Mouse (Mus musculus): ENCODE results near the gene Zswim4.
"Not testable (repeated sequence)": the region's sequence is repeated elsewhere in the genome, so short reads cannot be mapped to it uniquely, and the experiment has no call there.

The Zswim4 gene

GRCm38 (mm10) chr8:84236998-84237473 lies at the start of gene Zswim4:
Gene Zswim4 (minus strand): TSS chr8:84237055.
- peak; percentile 99 for ATAC-seq (ENCODE audit: insufficient number of reproducible peaks, low FRiP score, low TSS enrichment)

GRCm38 (mm10) chr8:84285665-84286064 lies 48.8 kb upstream of the Zswim4 start:
- not testable (repeated sequence) for ATAC-seq (ENCODE audit: insufficient number of reproducible peaks, low FRiP score, low TSS enrichment)

- ATAC-seq (ENCODE audit: insufficient number of reproducible peaks, low FRiP score, low TSS enrichment): no peak
Measured at GRCm38 (mm10) chr8:84284608-84285063, 47.8 kb upstream of the Zswim4 start.

GRCm38 (mm10) chr8:84280777-84281176 lies 43.9 kb upstream of the Zswim4 start:
- no peak for ATAC-seq (ENCODE audit: insufficient number of reproducible peaks, low FRiP score, low TSS enrichment)

GRCm38 (mm10) chr8:84276447-84276846 lies 39.6 kb upstream of the Zswim4 start:
- ATAC-seq (ENCODE audit: insufficient number of reproducible peaks, low FRiP score, low TSS enrichment): no peak

GRCm38 (mm10) chr8:84273968-84274367 lies 37.1 kb upstream of the Zswim4 start:
- no peak for ATAC-seq (ENCODE audit: insufficient number of reproducible peaks, low FRiP score, low TSS enrichment)

- no peak for ATAC-seq (ENCODE audit: insufficient number of reproducible peaks, low FRiP score, low TSS enrichment)
Measured at GRCm38 (mm10) chr8:84272302-84272701, 35.4 kb upstream of the Zswim4 start.

- ATAC-seq (ENCODE audit: insufficient number of reproducible peaks, low FRiP score, low TSS enrichment): peak; percentile 98
Measured at GRCm38 (mm10) chr8:84269950-84270773, 33.3 kb upstream of the Zswim4 start, which contains the start of gene Ccdc130. Gene Ccdc130 (minus strand): TSS chr8:84270380.

GRCm38 (mm10) chr8:84261098-84261497 lies 24.2 kb upstream of the Zswim4 start:
- no peak for ATAC-seq (ENCODE audit: insufficient number of reproducible peaks, low FRiP score, low TSS enrichment)

GRCm38 (mm10) chr8:84256822-84257610 lies 20.2 kb upstream of the Zswim4 start, which contains the start of gene Mri1:
Gene Mri1 (minus strand): TSS chr8:84257326.
- ATAC-seq (ENCODE audit: insufficient number of reproducible peaks, low FRiP score, low TSS enrichment): peak; percentile 77

GRCm38 (mm10) chr8:84256458-84256821 lies 19.6 kb upstream of the Zswim4 start:
- ATAC-seq (ENCODE audit: insufficient number of reproducible peaks, low FRiP score, low TSS enrichment): peak; percentile 21; the same call in 1 of the 2 replicates

GRCm38 (mm10) chr8:84255858-84256257 lies 19.0 kb upstream of the Zswim4 start:
- ATAC-seq (ENCODE audit: insufficient number of reproducible peaks, low FRiP score, low TSS enrichment): no peak

GRCm38 (mm10) chr8:84249257-84250170 lies 12.7 kb upstream of the Zswim4 start, which contains the start of gene D8Ertd738e:
Gene D8Ertd738e (minus strand): TSS chr8:84249719.
- ATAC-seq (ENCODE audit: insufficient number of reproducible peaks, low FRiP score, low TSS enrichment): peak; percentile 91

- no peak for ATAC-seq (ENCODE audit: insufficient number of reproducible peaks, low FRiP score, low TSS enrichment)
Measured at GRCm38 (mm10) chr8:84241821-84242220, 5.0 kb upstream of the Zswim4 start.

- no peak for ATAC-seq (ENCODE audit: insufficient number of reproducible peaks, low FRiP score, low TSS enrichment)
Measured at GRCm38 (mm10) chr8:84241167-84241566, 4.3 kb upstream of the Zswim4 start.

- no peak for ATAC-seq (ENCODE audit: insufficient number of reproducible peaks, low FRiP score, low TSS enrichment)
Measured at GRCm38 (mm10) chr8:84237542-84238229, 831 bp upstream of the Zswim4 start.

GRCm38 (mm10) chr8:84236410-84236997 lies 351 bp downstream of the Zswim4 start:
- no peak for ATAC-seq (ENCODE audit: insufficient number of reproducible peaks, low FRiP score, low TSS enrichment)

GRCm38 (mm10) chr8:84235746-84236409 lies 977 bp downstream of the Zswim4 start:
- no peak for ATAC-seq (ENCODE audit: insufficient number of reproducible peaks, low FRiP score, low TSS enrichment)

Measured in cerebellum, adult (tissue).